Comparison of ENCODE assay signal across 8 mouse cellular contexts in the genomic region with DNA sequence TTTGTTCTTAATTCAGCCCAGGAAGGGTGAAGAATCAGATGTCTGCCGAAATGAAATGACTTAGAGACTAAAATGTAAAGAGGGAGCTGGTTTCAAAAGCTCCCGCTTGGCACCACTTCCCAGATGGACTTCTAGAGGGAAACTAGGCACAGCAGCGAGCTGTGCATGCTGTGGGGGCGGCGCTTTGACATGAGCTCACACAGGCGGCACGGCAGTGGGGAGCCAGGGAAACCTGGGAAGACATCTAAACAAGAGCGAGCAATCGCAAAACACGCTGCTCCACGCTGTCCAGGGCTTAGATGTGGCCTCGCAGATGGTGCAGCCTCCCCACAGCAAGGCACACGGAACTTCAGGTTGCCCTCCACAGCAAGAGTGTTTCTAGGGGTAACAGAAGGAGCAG. TPM values are rescaled to one million over a fixed set of nuclear protein-coding genes. Genes with fewer than 3 reads are reported as not detected.
A peak's percentile ranks its signal among the peaks of the same experiment; 100 is the strongest.
DNase-seq lines count a peak whose midpoint lies in the region; ATAC-seq and TF ChIP-seq lines count a peak whose summit lies in the region.

No protein-coding gene starts in this region.

- peak overlapping the region; percentile 82 for H3K27ac ChIP-seq in layer of hippocampus, adult 2 months
- peak overlapping the region; percentile 61; the same call in 1 of the 2 replicates for H3K27ac ChIP-seq in forebrain, embryonic 12.5 days
- H3K27ac ChIP-seq in midbrain, embryonic 16.5 days (ENCODE audit: low read length) = 0 out of 2 replicates have a peak overlapping the region, but pooled peaks have one; percentile 28

- H3K36me3 ChIP-seq in forebrain, embryonic 12.5 days (replicated peaks) = peaks cover 47% of the 10 kb centered on the region
- H3K36me3 ChIP-seq in midbrain, embryonic 16.5 days (ENCODE audit: control insufficient read depth, insufficient read depth, low read length) = no peaks in the 10 kb centered on the region

- H3K9me3 ChIP-seq in forebrain, embryonic 12.5 days = no peaks in the 10 kb centered on the region
- no peaks in the 10 kb centered on the region for H3K9me3 ChIP-seq in midbrain, embryonic 16.5 days (replicated peaks; ENCODE audit: control insufficient read depth, low read length, poor library complexity, severe bottlenecking)

- no peak overlapping the region for H3K9ac ChIP-seq in forebrain, embryonic 12.5 days
- no peak overlapping the region for H3K9ac ChIP-seq in midbrain, embryonic 16.5 days (ENCODE audit: low read depth, low read length)

- no peaks in the 10 kb centered on the region for H3K27me3 ChIP-seq in forebrain, embryonic 12.5 days
- H3K27me3 ChIP-seq in midbrain, embryonic 16.5 days (ENCODE audit: control insufficient read depth, insufficient read depth, low read depth, low read length) = no peaks in the 10 kb centered on the region

- H3K4me1 ChIP-seq in forebrain, embryonic 12.5 days = peaks cover 42% of the 10 kb centered on the region
- H3K4me1 ChIP-seq in midbrain, embryonic 16.5 days (ENCODE audit: control insufficient read depth, insufficient read depth, low read length) = peaks cover 36% of the 10 kb centered on the region

- H3K4me3 ChIP-seq in layer of hippocampus, adult 2 months = no peak overlapping the region; the same call in 1 of the 2 replicates
- no peak overlapping the region for H3K4me3 ChIP-seq in forebrain, embryonic 12.5 days (replicated peaks)
- no peak overlapping the region for H3K4me3 ChIP-seq in midbrain, embryonic 16.5 days (ENCODE audit: low read depth, low read length)

- no peak overlapping the region for H3K4me2 ChIP-seq in forebrain, embryonic 12.5 days
- H3K4me2 ChIP-seq in midbrain, embryonic 16.5 days (ENCODE audit: low read length) = no peak overlapping the region

- 63% methylated on average over 13 of the region's 13 CpGs for WGBS in forebrain, embryonic 12.5 days
- 41% methylated on average over 13 of the region's 13 CpGs for WGBS in midbrain, embryonic 16.5 days

- TF ChIP-seq CTCF in layer of hippocampus, adult 2 months (conservative IDR thresholded peaks at IDR 0.05) = no peak

- no peak for DNase-seq in cerebellum, postnatal 4 days (ENCODE audit: low spot score in 2 of 2)
- peak; percentile 42 to 52 for DNase-seq in layer of hippocampus, adult 2 months (ENCODE audit: low spot score in 2 of 2)
- no peak for DNase-seq in layer of hippocampus, postnatal 10 days (ENCODE audit: low spot score in 2 of 2)
- DNase-seq in retina, postnatal 1 day = no peak

- peak; percentile 46; the same call in 1 of the 2 replicates for ATAC-seq in cerebellum, adult (ENCODE audit: insufficient number of reproducible peaks, low FRiP score, low TSS enrichment)
- ATAC-seq in forebrain, embryonic 12.5 days (ENCODE audit: low FRiP score) = no peak
- ATAC-seq in midbrain, embryonic 16.5 days = no peak
- ATAC-seq in erythroblast, adult 5-6 weeks (replicated peaks; ENCODE audit: low FRiP score, poor library complexity, severe bottlenecking) = no peak

RNA-seq across cellular contexts. Expression of a gene that starts 23.2 kb away (rescaled TPM):
- total RNA-seq in layer of hippocampus, adult 2 months (2021) = 100 to 1,000 TPM; 118 to 122 TPM
- 100 to 1,000 TPM; 122 to 128 TPM for total RNA-seq in layer of hippocampus, postnatal 10 days (2021)
- 651 and 663 TPM in 2 replicates for polyA plus RNA-seq in forebrain, embryonic 12.5 days (2016; fragmentation: Nextera tagmentation; extraction: Ambion mirVana)
- 243 and 285 TPM in 2 replicates for polyA plus RNA-seq in midbrain, embryonic 16.5 days (2015; fragmentation: Nextera tagmentation; extraction: Ambion mirVana)
- 54.5 and 67.6 TPM in 2 replicates for total RNA-seq in erythroblast, adult 5-6 weeks (2015; ENCODE audit: low replicate concordance)
- total RNA-seq in erythroblast, adult 5-6 weeks (2017; ENCODE audit: low replicate concordance) = 88.9 and 102 TPM in 2 replicates

Comparison
In these comparisons a context has a peak if more than half of its experiments do, and no peak if none do; other contexts are left out.
1. DNase-seq: peak in layer of hippocampus, adult 2 months (2 of 2); none in cerebellum, postnatal 4 days (0 of 2), layer of hippocampus, postnatal 10 days (0 of 2) and retina, postnatal 1 day (single experiment).
2. H3K27ac ChIP-seq: peak in every context shown above with its lines; median percentile 82 in layer of hippocampus, adult 2 months; 61 in forebrain, embryonic 12.5 days; 28 in midbrain, embryonic 16.5 days.